Mouse (Mus musculus): ENCODE data around the gene Adgrl4.

Gene Adgrl4

DNA sequence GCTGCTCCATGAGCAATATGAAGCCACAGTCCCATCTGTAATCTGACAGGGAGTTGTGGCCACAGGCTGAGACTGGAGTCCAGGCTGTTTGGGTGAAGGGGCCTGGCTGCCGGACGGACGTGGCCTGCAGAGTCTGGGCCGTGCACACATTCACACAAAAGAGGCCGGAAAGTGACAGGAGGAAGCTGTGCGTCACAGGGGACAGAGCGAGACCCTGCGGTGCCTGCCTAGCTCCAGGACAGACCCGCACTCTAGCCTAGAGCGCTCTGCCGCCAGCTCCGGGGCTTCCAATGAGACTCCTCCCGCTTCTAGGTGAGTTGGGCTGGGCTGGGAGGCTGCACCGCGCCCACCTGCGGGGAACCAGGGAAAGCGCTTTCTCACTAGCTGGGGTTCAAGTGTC, at the start of gene Adgrl4:
Adgrl4 (plus strand) TSS at position 195 of the 400 bp plus-strand sequence.
- DNase-seq (ENCODE audit: low spot score in 2 of 2), result no peak

DNA sequence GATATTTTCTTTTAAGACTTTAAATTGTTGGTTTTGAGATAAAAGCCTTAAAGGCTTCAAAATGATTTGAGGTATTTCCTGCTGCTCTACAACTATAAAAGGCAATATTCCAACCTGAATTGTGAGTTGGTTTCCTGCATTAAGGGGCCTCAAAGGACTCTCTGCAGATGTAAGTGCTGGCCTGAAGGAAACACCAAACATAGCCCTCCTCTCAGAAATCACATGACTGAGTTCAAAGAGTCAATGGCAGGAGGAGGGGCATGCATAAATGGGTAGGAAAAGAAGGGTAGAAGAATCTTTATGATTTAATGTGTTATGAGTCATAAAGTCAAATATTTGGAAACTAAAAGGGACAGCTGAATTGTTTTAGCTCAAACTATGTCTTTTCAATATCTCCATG, 46.8 kb upstream of the Adgrl4 start:
- DNase-seq (ENCODE audit: low spot score in 2 of 2), result no peak

DNA sequence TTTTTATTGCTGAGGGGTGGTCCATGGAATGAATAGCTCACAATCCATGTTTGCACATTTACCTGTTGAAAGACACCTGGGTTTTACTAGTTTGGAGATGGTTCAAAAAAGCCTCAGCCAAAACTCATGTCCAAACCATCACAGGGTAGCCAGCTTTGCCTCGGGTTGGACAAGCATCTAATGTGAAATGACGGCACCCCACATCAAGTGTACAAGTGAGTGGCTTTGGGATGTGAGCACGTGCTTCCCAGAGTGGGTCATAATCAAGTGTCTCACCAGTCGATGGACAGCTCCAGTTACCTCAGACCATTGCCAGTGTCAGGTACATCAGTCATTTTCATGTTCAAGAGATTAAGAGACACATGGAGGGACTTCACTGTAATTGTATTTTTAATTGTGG, 44.8 kb upstream of the Adgrl4 start:
- DNase-seq (ENCODE audit: low spot score in 2 of 2), result no peak

DNA sequence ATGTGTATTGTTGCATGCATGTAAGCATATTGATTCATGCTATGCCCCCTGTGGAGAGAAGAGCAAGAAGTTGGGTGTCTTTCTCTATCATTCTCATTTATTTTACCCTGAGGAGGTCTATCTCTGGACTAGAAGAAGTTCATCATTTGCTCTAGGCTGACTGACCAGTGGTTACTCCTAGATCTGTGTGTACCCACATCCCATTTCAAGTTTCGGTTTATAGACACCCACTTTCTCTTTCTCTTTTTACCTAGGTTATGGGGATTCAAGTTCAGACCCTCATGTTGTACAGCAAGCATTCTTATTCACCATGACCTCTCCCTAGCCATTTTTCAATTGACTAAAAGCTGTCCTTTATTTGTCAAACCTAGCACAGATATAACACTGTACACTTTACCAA, 44.4 kb upstream of the Adgrl4 start:
- no peak for DNase-seq (ENCODE audit: low spot score in 2 of 2)

DNA sequence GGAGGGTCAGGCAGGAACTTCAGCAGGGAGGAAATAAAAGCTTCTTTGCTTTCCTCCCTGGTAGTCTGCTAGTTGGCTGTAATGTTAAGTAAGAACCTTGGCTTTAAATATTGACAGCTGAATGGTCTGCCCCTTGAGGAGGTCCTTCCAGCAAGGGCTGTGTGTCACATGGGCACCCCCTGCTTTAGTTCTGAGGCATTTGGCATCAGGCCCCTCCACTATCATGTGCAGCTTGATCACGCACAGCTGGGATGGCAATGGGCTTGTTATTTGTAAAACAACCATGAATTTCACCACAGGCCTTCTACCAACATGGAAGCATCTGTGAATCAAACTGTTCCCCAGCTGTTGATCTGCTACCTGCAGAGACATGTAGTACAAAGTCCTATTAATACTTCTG, 38.4 kb upstream of the Adgrl4 start:
- DNase-seq (ENCODE audit: low spot score in 2 of 2), result no peak

DNA sequence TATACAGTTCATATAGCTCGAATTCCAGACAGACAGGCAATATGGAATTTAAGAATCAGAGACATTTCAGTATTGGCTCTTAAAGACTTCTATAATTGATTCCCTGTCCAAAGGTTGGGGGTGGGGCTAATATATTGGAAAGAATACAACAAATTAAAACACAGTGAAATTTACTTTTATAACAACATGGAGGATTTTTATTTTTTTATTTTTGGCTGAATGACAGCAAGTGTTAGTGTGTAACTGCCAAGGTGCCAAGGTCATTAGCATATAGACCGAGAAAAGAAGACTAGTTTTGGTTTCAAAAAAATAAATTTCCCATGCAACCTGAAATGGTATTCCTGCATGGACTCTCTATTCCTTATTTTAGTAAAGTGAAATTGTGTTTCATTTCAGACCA, 26.7 kb upstream of the Adgrl4 start:
- DNase-seq (ENCODE audit: low spot score in 2 of 2), result no peak

DNA sequence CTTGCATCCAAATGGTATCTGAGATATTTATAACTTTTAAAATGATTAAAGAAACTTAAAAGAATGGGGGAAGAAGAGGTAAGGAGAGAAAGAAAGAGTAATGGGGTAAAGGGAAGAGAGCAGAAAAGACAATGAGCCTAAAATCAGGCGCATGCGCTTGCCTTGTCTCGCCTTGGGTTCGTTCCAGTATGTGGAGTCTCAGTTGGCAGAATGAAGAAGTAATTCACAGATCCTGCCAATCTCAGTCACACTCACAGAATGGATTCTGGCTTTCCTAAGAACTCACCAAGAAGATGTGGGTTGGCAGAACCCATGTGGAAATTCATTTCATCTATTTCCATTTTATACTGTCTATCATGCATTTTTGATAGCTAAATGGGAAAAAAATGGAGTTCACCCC, 26.2 kb upstream of the Adgrl4 start:
- peak in 1 of 2 experiments; percentile 2 for DNase-seq (ENCODE audit: low spot score in 2 of 2)

DNA sequence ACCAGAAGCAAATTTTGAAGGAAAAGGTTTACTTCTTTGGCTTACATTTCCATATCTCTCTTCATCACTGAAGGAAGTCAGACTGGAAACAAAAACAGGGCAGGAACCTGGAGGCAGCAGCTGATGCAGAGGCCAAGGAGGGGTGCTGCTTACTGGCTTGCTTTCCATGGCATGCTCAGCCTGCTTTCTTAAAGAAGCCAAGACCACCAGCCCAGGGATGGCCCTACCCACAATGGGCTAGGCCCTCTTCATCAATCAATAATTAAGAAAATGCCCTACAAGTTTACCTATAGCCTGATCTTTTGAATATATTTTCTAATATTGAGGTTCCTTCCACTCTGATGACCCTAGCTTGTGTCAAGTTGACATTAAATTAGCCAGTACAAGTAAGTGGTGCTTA, 20.8 kb upstream of the Adgrl4 start:
- DNase-seq (ENCODE audit: low spot score in 2 of 2), result no peak

DNA sequence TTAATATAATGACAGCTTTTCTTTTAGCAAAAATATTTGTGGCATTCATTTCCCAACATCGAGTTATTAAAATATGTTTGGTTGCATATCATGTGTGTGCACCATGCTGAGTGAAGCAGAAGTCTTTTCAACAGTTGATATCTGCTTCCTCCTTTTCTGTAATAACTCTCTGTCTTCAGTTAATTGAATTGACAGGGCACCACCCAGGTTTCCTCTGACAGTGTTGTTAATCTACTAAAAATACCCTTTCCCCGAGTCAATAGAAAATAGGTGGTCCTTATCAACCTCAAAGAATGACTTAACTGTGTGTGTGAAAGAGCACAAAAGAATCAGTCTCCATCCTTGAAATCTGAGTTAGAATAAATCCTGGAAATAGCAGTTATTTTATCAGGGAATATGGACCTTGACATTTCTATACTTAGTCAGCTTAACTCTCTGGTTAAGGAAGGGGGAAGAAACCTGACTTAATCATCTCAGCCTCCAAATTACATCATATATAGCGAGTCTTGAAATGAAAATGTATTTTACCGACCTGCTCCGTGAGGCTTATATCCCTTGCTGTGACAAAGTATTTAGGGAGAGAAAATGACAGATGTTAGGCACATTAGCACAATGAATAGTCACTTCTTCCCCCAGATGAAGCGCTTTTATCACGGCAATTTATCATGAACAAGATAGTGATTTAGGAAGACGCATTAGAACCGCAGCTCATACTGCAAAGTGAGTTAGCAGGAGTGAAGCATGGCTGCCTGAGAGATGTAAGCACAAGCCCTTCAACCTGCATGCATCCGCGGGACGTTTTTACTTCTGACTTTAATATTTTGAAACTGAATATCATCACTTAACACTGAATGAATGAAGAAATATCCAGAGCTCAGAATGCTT, 19.8 kb upstream of the Adgrl4 start:
- no peak for DNase-seq (ENCODE audit: low spot score in 2 of 2)

DNA sequence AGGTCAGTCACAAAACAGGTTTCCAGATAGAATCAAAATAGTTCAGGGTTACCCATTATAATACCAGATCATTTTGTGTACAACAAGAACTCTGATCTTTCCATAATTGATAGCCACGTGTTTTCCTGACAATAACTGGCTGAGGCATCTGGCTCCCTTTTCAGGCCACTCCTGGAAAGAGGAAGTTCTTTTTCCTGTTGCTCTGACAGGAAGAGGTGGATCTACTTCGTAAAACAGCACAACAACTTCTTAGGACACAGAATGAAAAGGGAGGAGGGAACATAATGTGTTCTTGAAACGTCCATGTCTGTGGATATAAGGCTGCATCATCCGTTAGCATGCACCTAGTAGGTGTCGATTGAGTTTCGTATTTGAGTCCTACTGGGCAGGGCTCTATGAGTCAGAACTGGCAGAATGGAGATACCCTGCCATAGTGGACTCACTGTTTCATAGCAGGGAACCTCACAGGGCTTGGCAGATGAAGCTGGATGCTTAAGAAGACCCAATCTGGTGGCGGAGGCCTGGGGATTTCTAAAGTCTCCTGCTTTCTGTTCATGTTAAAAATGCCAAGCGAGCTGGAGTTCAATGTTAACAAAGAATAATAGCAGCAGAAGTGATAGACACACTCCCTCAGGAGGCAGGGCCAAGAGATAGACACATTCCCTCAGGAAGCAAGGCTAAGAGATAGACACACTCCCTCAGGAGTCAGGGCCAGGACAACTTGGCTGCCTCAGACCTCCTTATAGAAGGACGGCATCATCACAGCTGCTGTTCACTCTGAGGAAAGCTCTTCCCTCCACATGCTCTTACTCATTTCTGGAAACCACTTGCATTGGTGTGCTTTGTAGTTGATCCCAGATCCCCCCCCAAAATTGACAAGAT, 13.1 kb upstream of the Adgrl4 start:
- no peak for DNase-seq (ENCODE audit: low spot score in 2 of 2)

DNA sequence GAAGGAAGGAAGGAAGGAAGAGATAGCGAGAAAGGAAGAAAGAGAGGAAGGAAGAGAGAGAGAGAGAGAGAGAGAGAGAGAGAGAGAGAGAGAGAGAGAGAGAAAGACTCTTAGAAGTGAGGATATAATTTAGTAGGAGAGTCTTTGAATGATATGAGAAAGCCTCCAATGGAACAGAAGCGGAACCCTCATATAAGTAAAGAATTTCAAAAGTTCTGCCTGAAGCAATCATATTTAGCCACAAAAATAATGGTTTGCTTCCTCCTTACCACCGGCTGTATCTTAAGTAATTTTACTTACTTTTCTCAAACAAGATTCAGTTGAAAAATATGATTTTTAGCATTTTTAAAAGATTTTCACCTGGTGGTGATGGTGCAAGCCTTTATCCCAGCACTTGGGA, 7.6 kb upstream of the Adgrl4 start:
- no peak for DNase-seq (ENCODE audit: low spot score in 2 of 2)

DNA sequence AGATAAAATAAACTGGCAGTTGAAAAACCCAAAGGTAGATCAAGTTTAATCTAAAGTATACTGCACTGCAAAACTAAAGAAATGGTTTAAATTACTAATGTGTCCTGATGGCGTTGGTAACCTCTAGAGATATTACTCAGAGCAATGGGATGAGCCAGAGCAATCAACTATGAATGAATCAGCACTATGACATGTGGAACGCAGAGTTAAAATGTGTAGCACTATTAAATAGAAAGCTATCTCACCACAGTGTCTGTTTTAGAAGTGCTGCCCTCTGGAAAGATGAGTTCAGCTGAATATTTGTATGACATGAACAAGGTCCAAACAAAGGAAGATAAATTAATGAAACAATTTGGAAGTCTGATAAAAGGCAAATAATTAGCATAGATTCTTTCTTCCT, 6.2 kb upstream of the Adgrl4 start:
- DNase-seq (ENCODE audit: low spot score in 2 of 2), result no peak

DNA sequence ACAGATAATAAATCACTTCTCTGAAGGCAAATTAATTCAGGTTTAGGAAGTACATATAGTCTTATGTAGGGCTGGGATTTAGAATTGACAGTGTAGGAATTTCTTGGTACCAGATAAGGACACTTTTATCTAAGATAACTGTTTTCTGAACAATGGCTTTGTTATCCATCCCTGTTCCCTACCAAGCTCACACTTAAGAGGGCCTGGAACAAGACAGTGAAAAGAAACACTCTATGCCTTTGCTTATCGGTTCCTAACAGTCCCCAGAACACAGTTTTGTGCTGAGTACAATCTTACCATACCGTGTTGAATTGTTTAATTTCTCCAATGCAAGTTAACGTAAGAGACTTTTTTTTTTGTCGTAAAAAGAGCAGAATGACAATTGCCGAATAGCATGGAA, 677 bp downstream of the Adgrl4 start:
- no peak for DNase-seq (ENCODE audit: low spot score in 2 of 2)

DNA sequence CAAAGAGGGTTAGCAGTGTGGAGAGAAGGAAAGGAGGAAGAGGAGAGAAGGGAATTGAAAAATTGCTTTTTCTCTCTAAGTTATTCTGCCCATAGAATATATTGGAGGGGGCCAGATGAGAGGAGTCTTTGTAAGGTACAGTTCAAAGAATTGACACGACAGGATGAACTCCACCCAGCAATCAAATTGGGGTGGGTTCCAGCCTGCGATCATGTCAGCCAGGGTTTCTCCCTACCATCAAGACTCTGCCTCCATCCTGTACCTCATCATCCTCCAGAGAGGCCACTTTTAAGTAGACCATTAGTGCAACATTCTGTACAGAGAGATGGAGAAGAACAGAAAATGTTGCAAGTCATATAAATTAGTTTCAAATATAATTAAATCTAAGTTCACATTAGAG, 2.3 kb downstream of the Adgrl4 start:
- no peak for DNase-seq (ENCODE audit: low spot score in 2 of 2)

DNA sequence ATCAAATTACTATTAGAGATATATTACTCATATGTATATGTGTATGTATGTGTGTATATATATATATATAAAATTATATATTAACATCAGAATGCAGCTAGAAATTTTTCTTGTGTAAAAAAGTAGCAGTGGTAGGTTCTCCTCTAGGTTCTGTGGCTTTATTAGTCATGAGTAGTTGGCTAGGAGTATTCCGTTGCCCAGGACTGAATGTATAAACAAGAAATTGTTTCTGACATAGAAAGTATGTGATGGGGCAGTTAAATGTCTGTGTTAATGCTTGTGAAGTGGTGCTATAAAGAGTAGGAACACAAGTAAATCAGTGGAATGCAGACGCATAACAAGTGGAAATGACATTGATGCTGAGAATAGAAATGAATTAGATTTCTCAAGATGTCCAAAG, 4.3 kb downstream of the Adgrl4 start:
- no peak for DNase-seq (ENCODE audit: low spot score in 2 of 2)

DNA sequence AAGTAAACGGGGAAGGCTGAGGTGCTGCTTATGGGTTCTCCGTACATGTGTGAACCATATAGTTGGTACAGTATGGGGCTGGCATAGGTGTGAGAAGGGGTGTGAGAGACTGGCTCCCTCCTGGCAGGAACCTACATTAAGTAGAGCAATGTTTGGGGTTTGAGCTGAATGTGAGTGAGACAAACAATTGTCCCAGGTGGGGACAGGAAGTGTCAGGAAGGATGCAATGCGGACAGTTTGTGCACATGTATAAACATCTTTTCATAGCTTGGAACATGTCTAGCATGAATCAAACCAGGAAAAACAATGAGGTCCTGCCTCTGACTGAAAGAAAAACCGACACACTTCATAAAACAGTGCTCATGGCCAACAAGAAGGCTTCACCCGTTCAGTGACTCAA, 5.8 kb downstream of the Adgrl4 start:
- no peak for DNase-seq (ENCODE audit: low spot score in 2 of 2)

DNA sequence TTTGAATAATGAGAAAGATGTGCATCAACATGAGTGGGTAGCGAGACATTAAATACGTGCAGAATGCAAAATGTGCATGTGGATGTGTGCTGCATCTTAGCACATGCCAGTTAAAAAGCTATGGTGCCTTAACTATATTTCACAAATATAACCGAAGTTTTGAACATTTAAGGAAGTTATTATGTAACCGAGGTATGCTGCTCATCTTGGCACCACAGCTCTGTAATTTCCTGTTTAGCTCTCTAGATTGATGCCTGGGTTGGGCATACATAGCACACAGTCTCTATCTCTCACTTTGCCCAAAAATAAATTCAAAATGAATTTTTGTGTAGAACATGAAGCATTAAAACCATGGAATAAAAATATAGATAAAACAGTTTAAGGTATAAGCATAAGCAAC, 6.6 kb downstream of the Adgrl4 start:
- DNase-seq (ENCODE audit: low spot score in 2 of 2), result no peak

DNA sequence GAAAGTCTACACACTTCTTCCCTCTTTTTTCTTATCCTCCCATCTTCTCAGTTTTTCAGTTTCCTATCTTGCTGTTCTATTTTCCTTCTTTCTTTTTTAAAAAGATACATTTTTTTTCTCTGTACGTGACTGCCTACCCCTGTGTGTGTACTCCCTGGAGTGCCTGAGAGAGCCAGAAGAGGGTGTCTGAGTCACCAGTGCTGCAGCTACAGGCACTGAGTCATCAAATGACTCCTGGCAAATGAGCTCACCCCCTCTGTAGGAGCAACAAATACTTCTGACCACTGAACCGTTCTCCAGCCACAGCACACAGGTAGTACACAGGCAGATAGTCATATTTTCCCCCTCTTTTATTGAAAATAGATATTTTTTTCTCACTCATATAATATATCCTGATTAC, 8.2 kb downstream of the Adgrl4 start:
- no peak for DNase-seq (ENCODE audit: low spot score in 2 of 2)

DNA sequence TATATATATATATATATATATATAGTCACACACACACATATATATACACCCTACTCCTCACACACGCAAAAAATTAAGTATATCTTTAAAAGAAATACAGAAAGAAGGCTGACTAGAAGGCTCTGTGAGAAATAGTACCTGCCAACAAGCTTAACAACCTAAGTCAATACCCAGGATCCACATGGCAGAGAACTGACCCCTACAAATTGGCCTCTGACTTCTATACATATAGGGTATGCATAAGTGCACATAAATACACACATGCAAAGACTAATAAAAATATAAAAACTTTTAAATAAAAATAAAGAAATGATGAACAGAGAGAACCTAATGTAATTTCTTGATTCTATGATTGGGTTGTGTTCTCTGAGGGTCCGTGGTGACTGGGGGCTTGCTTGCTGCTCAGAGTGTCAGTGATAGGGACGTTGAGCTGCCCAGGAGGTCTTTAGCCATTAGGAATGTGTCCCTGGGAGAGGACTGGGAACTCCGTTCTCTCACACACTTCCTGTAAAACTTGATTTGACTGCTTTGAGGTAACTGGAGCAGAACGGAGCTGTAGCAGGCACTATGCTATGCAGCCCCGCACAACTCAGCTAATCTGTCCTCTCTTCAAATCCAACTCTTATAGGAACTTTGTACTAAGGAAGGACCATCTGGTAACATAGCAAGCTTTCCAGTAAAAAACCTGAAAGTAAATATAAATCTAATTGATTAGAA, 17.5 kb downstream of the Adgrl4 start:
- DNase-seq (ENCODE audit: low spot score in 2 of 2), result no peak

DNA sequence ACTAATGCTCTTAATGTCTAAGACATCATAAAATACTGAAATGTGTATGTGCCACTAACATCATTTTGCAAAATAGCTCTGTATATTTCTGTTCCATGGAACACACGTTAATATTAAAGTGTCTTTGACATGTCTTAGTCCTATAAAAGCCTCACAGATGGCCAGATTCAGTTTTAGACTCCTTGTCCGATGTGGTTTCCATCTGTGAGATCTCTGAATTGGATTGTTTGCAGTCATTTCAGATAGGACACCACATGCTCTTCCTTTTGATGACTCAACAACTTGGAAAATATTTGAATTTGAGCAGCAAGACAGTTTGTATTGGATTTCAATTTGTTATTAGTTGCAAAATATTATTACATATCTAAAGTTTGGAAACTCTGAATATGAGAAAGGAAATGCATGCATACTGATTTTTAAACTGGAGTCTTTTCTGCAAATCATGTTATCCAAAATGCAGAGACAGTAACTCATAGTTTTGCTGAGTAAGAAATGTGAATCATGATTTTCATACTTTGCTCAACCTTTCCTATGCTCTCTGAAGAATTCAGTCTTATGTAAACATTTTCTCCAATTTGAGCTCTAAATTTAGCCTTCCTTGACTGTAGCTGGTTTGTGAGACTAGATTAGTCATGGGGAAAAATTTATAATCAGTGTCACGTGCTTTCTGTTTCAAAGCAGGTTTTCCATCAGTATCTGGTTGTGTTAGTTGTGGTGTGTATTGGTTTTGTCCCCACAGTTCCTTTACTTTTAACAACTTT, 21.9 kb downstream of the Adgrl4 start:
- DNase-seq (ENCODE audit: low spot score in 2 of 2), result peak in 1 of 2 experiments; percentile 3

DNA sequence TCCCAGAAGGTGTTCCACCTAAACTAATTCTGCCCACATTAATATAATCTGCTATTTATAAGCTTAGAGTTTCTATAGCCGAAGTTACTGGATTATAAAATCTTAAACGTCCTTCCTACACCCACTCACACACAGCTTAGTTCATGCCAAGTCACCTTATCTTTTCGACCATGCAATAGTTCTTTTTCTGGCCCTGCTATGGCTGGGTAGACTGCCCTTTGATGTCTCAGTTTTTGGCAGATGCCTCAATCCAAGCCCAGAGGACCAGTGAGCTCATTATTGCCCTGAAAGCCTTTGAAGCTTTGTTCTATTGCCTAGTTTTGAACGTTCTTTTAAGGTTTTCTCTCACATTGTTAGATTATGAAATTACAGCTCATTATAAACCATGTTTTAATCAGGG, 27.5 kb downstream of the Adgrl4 start:
- no peak for DNase-seq (ENCODE audit: low spot score in 2 of 2)

DNA sequence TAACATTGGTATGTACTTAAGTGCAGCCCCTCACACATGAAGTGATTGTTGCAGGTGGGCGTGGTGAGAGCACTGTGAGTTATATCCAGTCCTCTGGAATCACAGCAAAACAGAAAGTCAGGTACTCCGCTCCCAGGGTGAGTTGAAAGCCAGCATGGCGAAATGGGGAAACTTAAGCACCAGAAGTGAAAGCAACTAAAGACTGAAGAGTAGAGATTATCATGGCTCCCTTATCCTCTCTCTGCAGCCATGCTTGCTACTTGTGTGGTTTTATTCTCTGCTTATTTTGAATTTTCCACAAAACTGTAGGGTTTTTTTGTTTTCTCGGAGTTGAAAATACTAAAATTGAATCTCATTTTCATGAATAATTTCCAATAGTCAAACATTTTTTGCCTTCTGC, 51.2 kb downstream of the Adgrl4 start:
- no peak for DNase-seq (ENCODE audit: low spot score in 2 of 2)
